Comparison of ENCODE assay signal across 9 mouse cellular contexts in genomic region chr11:117043524-117043923, GRCm38 (mm10).
DNase-seq lines count a peak whose midpoint lies in the region; ATAC-seq and TF ChIP-seq lines count a peak whose summit lies in the region.
"Had no signal": no experiment of that assay in that cellular context is flagged by ENCODE, and none has a peak within 500 bp of the region (broad histone marks: within the 10 kb centered on the region; RNA-seq: fewer than 3 reads in every experiment).

No protein-coding gene starts in this region.

- H3K9ac ChIP-seq in ES-Bruce4 (ENCODE audit: low read depth, poor library complexity, severe bottlenecking) = no peak overlapping the region
- H3K9ac ChIP-seq in embryonic facial prominence, embryonic 14.5 days (ENCODE audit: low read depth, low read length) = no peak overlapping the region; the same call in 1 of the 2 replicates
- H3K9ac ChIP-seq in heart, embryonic 12.5 days = no peak overlapping the region
- no peak overlapping the region for H3K9ac ChIP-seq in midbrain, embryonic 11.5 days (ENCODE audit: low read length)
- H3K9ac ChIP-seq: heart, embryonic 13.5 days had no signal

- peak; percentile 49; the same call in 1 of the 2 replicates for ATAC-seq in embryonic facial prominence, embryonic 14.5 days (ENCODE audit: low read depth)
- 0 out of 2 replicates have a peak, but pooled peaks have one; percentile 30 for ATAC-seq in heart, embryonic 12.5 days (ENCODE audit: insufficient number of reproducible peaks, low FRiP score)
- ATAC-seq in midbrain, embryonic 11.5 days (ENCODE audit: low FRiP score) = no peak

- no peak for TF ChIP-seq POLR2A in ES-Bruce4 (IDR thresholded peaks at IDR 0.05; ENCODE audit: insufficient read depth, low read length)

- peak; percentile 92 for TF ChIP-seq CTCF in ES-Bruce4 (IDR thresholded peaks at IDR 0.05; ENCODE audit: low read depth, low read length)

- H3K4me1 ChIP-seq in ES-Bruce4 (ENCODE audit: control insufficient read depth, insufficient read depth, low read length) = no peaks in the 10 kb centered on the region
- peaks cover 10% of the 10 kb centered on the region; the same call in 1 of the 2 replicates for H3K4me1 ChIP-seq in embryonic facial prominence, embryonic 14.5 days (ENCODE audit: control insufficient read depth, insufficient read depth, low read length)
- H3K4me1 ChIP-seq in heart, embryonic 12.5 days (replicated peaks) = peaks cover 25% of the 10 kb centered on the region
- peaks cover 4% of the 10 kb centered on the region; the same call in 1 of the 2 replicates for H3K4me1 ChIP-seq in midbrain, embryonic 11.5 days (ENCODE audit: control insufficient read depth, insufficient read depth, low read length)

- peak; percentile 24 for DNase-seq in adrenal gland, adult 8-10 months
- peak; percentile 48 for DNase-seq in embryonic facial prominence, embryonic 14.5 days (ENCODE audit: low spot score)
- peak; percentile 74 to 78 for DNase-seq in layer of hippocampus, postnatal 10 days (ENCODE audit: low spot score in 2 of 2)
- peak; percentile 97 for DNase-seq in midbrain, embryonic 11.5 days (ENCODE audit: low spot score, missing footprints)
- peak; percentile 80 for DNase-seq in right cerebral cortex, postnatal 4 days
- DNase-seq in urinary bladder, postnatal 36 days (ENCODE audit: low spot score in 2 of 2) = peak; percentile 51 to 68

- no peak overlapping the region for H3K4me3 ChIP-seq in ES-Bruce4 (ENCODE audit: low read depth, low read length)
- no peak overlapping the region for H3K4me3 ChIP-seq in embryonic facial prominence, embryonic 14.5 days (ENCODE audit: low read depth, low read length)
- no peak overlapping the region for H3K4me3 ChIP-seq in heart, embryonic 12.5 days
- no peak overlapping the region for H3K4me3 ChIP-seq in midbrain, embryonic 11.5 days (ENCODE audit: low read depth, low read length)
- H3K4me3 ChIP-seq: heart, embryonic 13.5 days had no signal

- H3K27ac ChIP-seq in ES-Bruce4 (ENCODE audit: insufficient read depth, low read length) = no peak overlapping the region
- H3K27ac ChIP-seq in embryonic facial prominence, embryonic 14.5 days (replicated peaks; ENCODE audit: low read depth, low read length) = no peak overlapping the region
- H3K27ac ChIP-seq in heart, embryonic 12.5 days (ENCODE audit: poor library complexity, severe bottlenecking) = no peak overlapping the region
- H3K27ac ChIP-seq in midbrain, embryonic 11.5 days (ENCODE audit: low read depth, low read length) = no peak overlapping the region
- H3K27ac ChIP-seq: heart, embryonic 13.5 days had no signal

- H3K27me3 ChIP-seq in ES-Bruce4 (ENCODE audit: control insufficient read depth, insufficient read depth, low read length, poor library complexity, severe bottlenecking) = no peaks in the 10 kb centered on the region
- H3K27me3 ChIP-seq in embryonic facial prominence, embryonic 14.5 days (replicated peaks; ENCODE audit: control insufficient read depth, insufficient read depth, low read length) = no peaks in the 10 kb centered on the region
- H3K27me3 ChIP-seq in heart, embryonic 12.5 days (replicated peaks) = peaks cover 22% of the 10 kb centered on the region
- no peaks in the 10 kb centered on the region for H3K27me3 ChIP-seq in midbrain, embryonic 11.5 days (ENCODE audit: control insufficient read depth, insufficient read depth, low read length)

- 7% methylated on average over 7 of the region's 8 CpGs for WGBS in embryonic facial prominence, embryonic 14.5 days
- 9% methylated on average over 8 of the region's 8 CpGs for WGBS in heart, embryonic 12.5 days
- 9% methylated on average over 8 of the region's 8 CpGs for WGBS in midbrain, embryonic 11.5 days

- H3K9me3 ChIP-seq in ES-Bruce4 (replicated peaks; ENCODE audit: control insufficient read depth, insufficient read depth, low read length, poor library complexity, severe bottlenecking) = no peaks in the 10 kb centered on the region
- H3K9me3 ChIP-seq in embryonic facial prominence, embryonic 14.5 days (ENCODE audit: control insufficient read depth, low read length) = no peaks in the 10 kb centered on the region
- no peaks in the 10 kb centered on the region; the same call in 1 of the 2 replicates for H3K9me3 ChIP-seq in heart, embryonic 12.5 days (replicated peaks)
- no peaks in the 10 kb centered on the region for H3K9me3 ChIP-seq in midbrain, embryonic 11.5 days (ENCODE audit: control insufficient read depth, low read length)
- H3K9me3 ChIP-seq: heart, embryonic 13.5 days had no signal

- TF ChIP-seq EP300 in ES-Bruce4 (IDR thresholded peaks at IDR 0.05; ENCODE audit: insufficient read depth, low read depth, low read length) = no peak

- H3K36me3 ChIP-seq in ES-Bruce4 (ENCODE audit: control insufficient read depth, insufficient read depth, low read length, poor library complexity, severe bottlenecking) = no peaks in the 10 kb centered on the region
- no peaks in the 10 kb centered on the region for H3K36me3 ChIP-seq in embryonic facial prominence, embryonic 14.5 days (ENCODE audit: control insufficient read depth, insufficient read depth, low read length)
- no peaks in the 10 kb centered on the region for H3K36me3 ChIP-seq in heart, embryonic 12.5 days
- no peaks in the 10 kb centered on the region for H3K36me3 ChIP-seq in midbrain, embryonic 11.5 days (ENCODE audit: control insufficient read depth, insufficient read depth, low read length)
- H3K36me3 ChIP-seq: heart, embryonic 13.5 days had no signal

- H3K4me2 ChIP-seq in embryonic facial prominence, embryonic 14.5 days (ENCODE audit: low read depth, low read length) = no peak overlapping the region
- H3K4me2 ChIP-seq in heart, embryonic 12.5 days = no peak overlapping the region
- H3K4me2 ChIP-seq in midbrain, embryonic 11.5 days = no peak overlapping the region
- H3K4me2 ChIP-seq: heart, embryonic 13.5 days had no signal

Comparison
In these comparisons a context has a peak if more than half of its experiments do, and no peak if none do; other contexts are left out.
1. DNase-seq: peak in every context shown above with its lines; median percentile 97 in midbrain, embryonic 11.5 days; 80 in right cerebral cortex, postnatal 4 days; 76 in layer of hippocampus, postnatal 10 days; 60 in urinary bladder, postnatal 36 days; 48 in embryonic facial prominence, embryonic 14.5 days; 24 in adrenal gland, adult 8-10 months.